Mouse (Mus musculus) fibroblast of lung, adult 2 months (primary cell): ENCODE measurements around the gene Ppard.
A peak's percentile ranks its signal among the peaks of the same experiment; 100 is the strongest.
"Not testable (repeated sequence)": the region's sequence is repeated elsewhere in the genome, so short reads cannot be mapped to it uniquely, and the experiment has no call there.

Source experiments
- DNase-seq: peaks from one replicate; pipeline ENCODE4 v3.0.0-alpha.2; 2011; ENCODE audit warnings: low read depth

Ppard gene

DNA sequence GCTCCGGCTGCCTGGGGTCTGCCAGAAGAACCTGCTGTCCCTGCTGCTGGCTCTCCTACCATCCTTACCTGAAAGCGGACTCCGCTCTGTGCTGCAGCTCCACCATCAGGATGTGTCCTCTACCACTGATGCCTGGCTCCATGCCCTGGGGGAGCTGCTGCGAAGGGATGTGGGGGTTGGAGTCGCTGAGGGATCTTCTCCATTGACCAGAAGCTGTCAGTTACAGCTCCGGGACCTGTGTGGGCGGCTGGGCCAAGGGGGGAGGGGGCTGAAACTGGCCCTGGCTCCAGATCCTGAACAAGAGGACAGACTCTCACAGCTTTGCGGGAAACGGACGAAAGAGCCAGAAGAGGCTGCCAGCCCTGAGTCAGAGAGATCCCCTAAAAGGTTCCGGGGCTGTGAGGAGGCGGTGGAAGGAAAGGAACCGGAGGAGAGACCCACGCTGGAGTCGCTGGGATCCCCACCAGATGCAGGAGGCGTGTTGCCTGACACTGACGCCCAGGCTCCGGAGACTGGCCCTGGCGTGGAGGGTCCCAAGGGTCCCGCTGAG lies 83.2 kb downstream of the Ppard start:
- DNase-seq: no peak

DNA sequence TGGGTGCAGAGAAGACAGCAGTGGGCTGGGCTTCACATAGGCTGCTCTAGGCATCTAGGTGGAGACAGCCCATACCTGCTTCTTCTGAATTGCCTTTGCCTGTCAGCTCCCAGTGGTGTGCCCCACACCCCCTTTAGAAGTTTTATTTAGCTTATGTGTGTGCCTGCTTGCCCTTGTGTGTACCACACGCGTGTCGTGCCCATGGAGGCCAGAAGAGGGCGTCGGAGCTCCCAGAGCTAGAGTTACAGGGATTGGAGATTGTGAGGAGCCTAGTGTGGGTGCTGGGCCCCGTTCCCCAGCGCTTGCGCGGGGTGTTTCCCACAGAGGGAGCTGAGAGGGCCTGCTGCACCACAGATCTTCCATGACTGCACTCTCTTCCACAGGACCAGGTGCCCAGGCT lies 84.0 kb downstream of the Ppard start:
- no peak for DNase-seq

DNA sequence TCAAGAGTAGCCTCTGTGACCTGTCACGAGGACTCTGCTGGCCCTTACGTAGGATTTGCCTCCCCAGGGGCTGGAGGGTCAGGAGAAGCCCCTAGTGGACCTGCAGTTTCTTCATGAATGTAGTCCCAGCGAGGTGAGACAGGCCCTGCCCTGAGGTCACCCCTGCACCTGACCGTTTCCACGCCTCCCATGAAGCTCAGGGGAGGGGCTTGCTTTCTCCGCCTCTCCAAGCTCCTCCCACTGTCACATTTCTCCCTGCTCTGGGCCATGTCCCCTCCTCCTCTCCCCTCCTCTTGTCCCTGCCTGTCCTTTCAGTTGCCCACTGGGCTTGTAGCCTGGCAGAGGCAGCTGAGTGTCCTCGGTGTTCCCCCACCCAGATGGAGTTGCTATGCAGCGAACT lies 84.6 kb downstream of the Ppard start:
- no peak for DNase-seq

- no peak for DNase-seq
Observed at GRCm38 (mm10) chr17:28317725-28318124, 85.2 kb downstream of the Ppard start.

DNA sequence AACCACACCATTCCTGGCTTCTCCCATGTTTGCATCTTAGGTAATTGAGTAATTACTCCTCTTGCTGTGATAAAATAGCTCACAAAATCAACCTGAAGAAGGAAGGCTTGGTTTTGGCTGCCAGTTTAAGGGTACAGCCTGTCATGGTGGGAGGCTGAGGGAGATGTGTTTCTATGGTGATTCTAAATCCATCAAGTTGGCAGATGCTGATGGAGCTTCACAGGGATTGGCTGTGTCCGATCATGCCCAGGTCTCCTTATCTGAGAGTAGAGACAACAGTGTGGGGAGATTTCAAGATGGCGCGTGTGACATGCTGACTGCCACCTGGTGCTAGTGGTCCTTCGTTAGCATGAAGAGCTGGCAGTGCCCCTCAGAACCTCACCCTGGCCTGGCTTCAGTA lies 89.2 kb downstream of the Ppard start:
- no peak for DNase-seq

DNA sequence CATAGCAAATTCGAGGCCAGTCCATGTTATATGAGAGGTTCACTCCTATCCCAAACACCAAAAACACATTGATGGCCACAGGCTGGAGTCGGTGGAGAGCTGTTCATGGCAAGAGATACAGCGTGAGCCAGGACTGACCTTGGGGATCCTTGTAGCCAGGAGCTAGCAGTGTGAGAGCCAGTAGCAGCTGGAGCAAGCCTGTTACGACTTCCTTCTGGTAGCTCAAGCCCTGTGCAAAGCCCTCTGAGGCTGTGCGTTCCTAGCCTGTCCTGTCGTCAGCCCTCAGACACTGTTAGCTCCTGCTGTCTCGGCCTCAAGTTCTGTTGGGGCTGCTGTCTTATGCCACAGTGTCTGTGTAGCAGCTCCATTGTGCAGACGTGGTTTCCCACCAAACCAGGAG lies 91.3 kb downstream of the Ppard start:
- DNase-seq: no peak

GRCm38 (mm10) chr17:28324416-28324815 lies 91.9 kb downstream of the Ppard start:
- not testable (repeated sequence) for DNase-seq

DNA sequence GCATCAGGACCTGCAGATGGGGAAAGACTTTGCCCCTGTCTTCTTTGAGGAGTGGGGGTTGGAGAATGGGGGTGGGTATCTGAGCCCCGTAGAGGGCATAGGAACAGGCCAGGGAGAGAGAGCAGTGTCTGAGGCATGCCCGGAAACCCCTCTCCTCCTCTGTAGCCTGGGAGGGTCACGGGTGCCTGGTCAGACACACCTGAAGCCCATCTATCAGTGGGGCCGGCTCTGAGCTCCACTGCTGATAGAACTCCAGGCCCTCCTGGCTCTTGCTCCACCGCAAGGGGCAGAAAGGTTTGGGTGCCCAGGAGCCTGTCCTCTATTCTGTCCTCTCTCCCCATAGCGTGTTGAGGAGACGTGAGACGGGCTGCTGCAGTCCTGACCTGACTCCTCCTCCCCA lies 93.3 kb downstream of the Ppard start:
- DNase-seq: no peak

DNA sequence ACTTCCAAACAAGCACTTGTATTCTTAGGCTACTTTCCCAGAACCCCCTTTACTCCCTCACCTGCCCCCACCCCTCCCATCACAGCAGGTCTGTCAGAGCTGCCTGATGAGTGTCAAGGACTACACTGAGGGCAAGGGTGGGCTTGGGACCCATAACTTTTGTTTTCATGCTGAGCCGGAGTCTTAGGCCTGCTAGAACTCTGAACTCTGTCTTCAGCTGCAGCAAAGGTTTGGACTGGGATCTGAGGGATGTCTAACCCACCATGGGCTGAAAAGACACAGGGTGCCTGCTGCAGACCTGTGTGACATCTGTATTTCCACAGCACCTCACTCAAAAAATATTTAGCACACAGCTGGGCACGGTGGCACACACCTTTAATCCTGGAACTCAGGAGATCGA lies 94.5 kb downstream of the Ppard start:
- no peak for DNase-seq

DNA sequence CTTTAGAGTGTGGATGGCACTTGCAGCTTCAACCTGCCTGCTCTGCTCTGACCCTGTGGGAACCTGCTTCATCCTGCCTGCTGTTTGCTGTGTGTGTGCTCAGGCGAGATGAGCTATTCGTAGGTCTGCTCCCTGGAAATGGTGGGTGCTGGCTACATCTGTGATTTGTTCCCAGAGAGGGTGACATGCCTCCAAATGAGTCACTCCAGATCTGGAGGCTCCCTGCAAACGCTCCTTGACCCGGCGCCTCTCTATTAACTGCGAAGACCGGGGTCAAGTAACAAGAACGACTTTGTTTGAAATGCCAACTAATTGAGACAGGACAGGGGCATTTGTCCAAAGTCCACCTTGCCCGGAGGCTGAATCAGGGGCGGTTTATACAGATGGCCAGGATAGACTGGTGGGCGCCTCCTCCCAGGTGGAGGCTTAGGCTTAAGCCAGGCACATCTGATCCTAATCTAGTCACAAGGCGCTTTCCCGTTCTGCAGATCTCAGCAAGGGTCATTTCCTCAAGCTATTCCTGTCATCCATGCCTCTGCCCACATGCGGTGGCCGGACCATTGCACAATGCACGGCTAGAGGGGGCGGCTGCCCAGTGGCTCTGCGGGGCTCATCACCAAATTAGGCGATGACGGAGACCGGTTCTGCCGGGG lies 95.3 kb downstream of the Ppard start:
- peak; percentile 77 for DNase-seq

GRCm38 (mm10) chr17:28328366-28328928 lies 95.9 kb downstream of the Ppard start, which contains the start of gene Rpl10a:
Rpl10a (plus strand) TSS chr17:28328471.
- DNase-seq: peak; percentile 92

DNA sequence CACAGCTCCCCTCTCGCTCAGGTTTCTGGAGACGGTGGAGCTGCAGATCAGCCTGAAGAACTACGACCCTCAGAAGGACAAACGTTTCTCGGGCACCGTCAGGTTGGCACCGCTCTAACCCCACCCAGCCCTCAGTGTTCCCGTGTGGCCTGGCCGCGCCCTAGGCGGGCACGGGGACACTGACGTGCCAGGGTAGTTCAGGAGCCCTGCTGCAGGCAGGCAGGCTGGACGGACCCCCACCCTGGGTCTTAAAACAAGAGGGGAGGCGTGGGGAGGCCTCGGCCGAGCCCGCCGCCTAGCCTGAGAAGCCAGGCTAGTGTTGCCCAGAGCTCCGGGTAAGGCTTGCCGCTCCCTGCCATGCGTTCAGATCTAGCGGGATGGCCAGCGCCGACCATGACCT lies 96.4 kb downstream of the Ppard start:
- DNase-seq: no peak

- DNase-seq: no peak
Observed at GRCm38 (mm10) chr17:28329503-28330231, 97.2 kb downstream of the Ppard start.

DNA sequence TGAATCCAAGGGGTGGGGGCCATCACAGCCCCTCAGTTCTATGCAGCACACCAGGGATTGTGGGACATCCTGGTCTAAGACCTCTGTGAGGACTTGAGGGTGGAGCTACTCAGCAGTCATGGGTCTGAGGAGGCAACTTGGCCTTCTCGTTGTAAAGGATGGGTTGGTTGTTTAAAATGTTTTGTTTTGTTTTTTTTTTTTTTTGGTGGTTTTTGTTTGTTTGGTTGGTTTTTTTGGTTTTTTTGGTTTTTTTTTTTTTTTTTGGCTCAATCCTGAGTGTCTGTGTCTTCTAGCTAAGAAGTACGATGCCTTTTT lies 97.7 kb downstream of the Ppard start:
- no peak for DNase-seq

- DNase-seq: not testable (repeated sequence)
Observed at GRCm38 (mm10) chr17:28330590-28330989, 98.1 kb downstream of the Ppard start.

- DNase-seq: no peak
Observed at GRCm38 (mm10) chr17:28331241-28332112, 99.0 kb downstream of the Ppard start.

DNA sequence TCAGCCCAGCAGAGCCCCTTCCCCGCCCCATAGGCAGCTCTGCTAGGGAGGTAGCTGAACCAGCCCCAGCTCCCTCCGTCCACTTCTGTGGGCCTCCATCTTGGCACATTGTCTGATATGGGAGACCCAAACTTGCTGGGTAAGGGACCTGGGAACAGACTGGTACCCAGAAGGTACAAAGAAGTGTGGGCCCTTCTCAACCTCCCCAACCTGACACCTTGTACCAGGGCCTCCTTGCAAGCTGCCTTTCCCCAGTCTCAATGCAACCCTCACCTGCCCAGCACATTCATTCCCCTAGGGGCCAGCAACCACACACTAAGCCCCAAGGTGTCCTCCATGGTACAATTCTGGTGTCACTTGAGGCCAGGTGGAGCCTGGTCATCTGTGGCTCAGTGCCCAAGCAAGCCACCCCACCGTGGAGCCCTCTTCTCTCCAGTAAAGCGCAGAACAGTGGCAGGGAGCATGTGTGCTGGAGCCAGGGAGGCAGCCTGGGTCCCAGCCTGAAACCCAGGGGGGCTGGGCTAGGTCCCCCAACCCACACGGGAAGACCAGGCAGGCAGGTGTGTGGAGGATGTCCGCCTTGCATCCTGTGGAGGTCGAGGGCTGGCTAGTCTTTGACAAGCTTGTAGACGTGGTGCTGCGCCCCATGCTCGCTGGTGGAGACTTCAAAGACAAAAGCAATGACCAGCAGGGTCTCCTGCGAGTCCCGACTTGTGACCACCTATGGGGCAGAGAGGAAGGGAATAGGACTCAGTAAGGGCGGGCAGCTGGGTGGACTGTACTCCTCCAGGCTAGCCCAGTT lies 99.8 kb downstream of the Ppard start:
- no peak for DNase-seq

DNA sequence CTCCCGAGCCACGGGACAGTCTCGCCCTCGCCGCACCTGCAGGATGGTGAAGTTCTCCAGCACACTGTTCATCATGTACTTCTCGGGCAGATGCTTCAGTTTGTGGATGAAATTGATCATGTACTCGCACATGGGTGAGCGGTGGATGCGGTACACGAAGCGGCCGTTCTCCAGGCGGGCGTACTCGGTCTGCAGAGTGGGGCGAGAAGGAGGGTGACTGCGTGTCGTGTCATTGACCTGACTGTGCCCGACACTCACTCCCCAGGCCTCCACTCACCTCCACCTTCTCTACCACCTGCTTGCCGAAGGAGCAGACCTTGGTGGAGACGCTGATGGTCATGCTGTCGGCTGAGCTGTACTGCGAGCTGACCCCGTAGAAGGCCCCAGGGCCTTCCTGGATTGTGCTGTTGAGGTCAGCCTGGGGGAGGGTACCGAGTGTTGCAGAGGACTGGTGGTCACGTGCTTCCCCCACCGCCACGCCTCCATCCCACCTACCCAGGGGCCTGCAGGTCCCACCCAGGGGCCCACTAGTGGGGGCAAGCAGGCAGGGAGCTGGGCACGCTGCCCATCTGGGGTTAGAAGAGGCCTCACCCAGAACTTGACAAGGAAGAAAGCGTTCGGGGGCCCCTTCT lies 100.5 kb downstream of the Ppard start:
- DNase-seq: no peak

- DNase-seq: no peak
Observed at GRCm38 (mm10) chr17:28335267-28335666, 102.8 kb downstream of the Ppard start.

GRCm38 (mm10) chr17:28337547-28337946 lies 105.0 kb downstream of the Ppard start:
- DNase-seq: no peak

- DNase-seq: no peak
Observed at GRCm38 (mm10) chr17:28340578-28340977, 108.1 kb downstream of the Ppard start.
